Comparison of ENCODE assay signal across 1 mouse cellular context in genomic region chr7:30220008-30220356, GRCm38 (mm10).
TF ChIP-seq lines count a peak whose summit lies in the region.

No protein-coding gene starts in this region.

TF ChIP-seq in CH12.LX, 34 proteins besides CTCF, POLR2A, EP300 and RAD21 (continued from another document):
- TF ChIP-seq BHLHE40 (IDR thresholded peaks at IDR 0.05; ENCODE audit: low read depth, low read length) (no peak), MAX (IDR thresholded peaks at IDR 0.05; ENCODE audit: low read length) (no peak), MXI1 (IDR thresholded peaks at IDR 0.05; ENCODE audit: low read depth, low read length) (no peak), SIN3A (IDR thresholded peaks at IDR 0.05; ENCODE audit: low read length) (no peak), ELF1 (IDR thresholded peaks at IDR 0.05; ENCODE audit: low read depth, low read length) (no peak), USF2 (conservative IDR thresholded peaks at IDR 0.05; ENCODE audit: low read depth, low read length) (no peak), CHD1 (IDR thresholded peaks at IDR 0.05; ENCODE audit: low read depth, low read length) (no peak), ZNF384 (IDR thresholded peaks at IDR 0.05; ENCODE audit: low read depth, low read length) (no peak), ZKSCAN1 (IDR thresholded peaks at IDR 0.05; ENCODE audit: borderline replicate concordance, low read depth, low read length) (no peak)
